Mouse (Mus musculus) CH12.LX (cell line): ENCODE measurements around the gene Fhit.

Experiments used
- CHD1 ChIP-seq: IDR thresholded peaks from 2 replicates; pipeline ENCODE4 v1.6.1; 2012; ENCODE audit warnings: low read depth, low read length, improper control_type of control experiment, inconsistent platforms
- CTCF ChIP-seq, 2 experiments: IDR thresholded peaks in 1 of 2; conservative IDR thresholded peaks in 1 of 2; 2 replicates each; pipeline ENCODE4 v1.5.1; 2011 to 2012; ENCODE audit warnings: low read depth in 2 of 2, low read length in 2 of 2, improper control_type of control experiment in 1 of 2, inconsistent platforms in 1 of 2, mild to moderate bottlenecking in 1 of 2, moderate library complexity in 1 of 2
- EP300 ChIP-seq: IDR thresholded peaks from 2 replicates; pipeline ENCODE4 v1.6.1; 2011; ENCODE audit warnings: low read length, improper control_type of control experiment
- GABPA ChIP-seq: IDR thresholded peaks from 2 replicates; pipeline ENCODE4 v1.6.1; 2012; ENCODE audit warnings: low read depth, low read length, improper control_type of control experiment, inconsistent platforms; ENCODE audit not compliant: insufficient replicate concordance
- JUN ChIP-seq: IDR thresholded peaks from 2 replicates; pipeline ENCODE4 v1.6.1; 2011; ENCODE audit warnings: low read depth, mild to moderate bottlenecking, low read length, improper control_type of control experiment, moderate library complexity; ENCODE audit not compliant: insufficient read depth
- MAX ChIP-seq: IDR thresholded peaks from 2 replicates; pipeline ENCODE4 v1.6.1; 2011; ENCODE audit warnings: low read length, improper control_type of control experiment
- MAZ ChIP-seq: IDR thresholded peaks from 2 replicates; pipeline ENCODE4 v1.6.1; 2012; ENCODE audit warnings: low read depth, mild to moderate bottlenecking, inconsistent platforms, low read length, improper control_type of control experiment, moderate library complexity
- POLR2AphosphoS2 ChIP-seq: IDR thresholded peaks from 2 replicates; pipeline ENCODE4 v1.6.1; 2011; ENCODE audit warnings: low read depth, low read length, improper control_type of control experiment
- RCOR1 ChIP-seq: conservative IDR thresholded peaks from 2 replicates; pipeline ENCODE4 v1.6.1; 2012; ENCODE audit warnings: low read depth, mild to moderate bottlenecking, inconsistent platforms, low read length, improper control_type of control experiment
- SIN3A ChIP-seq: IDR thresholded peaks from 2 replicates; pipeline ENCODE4 v1.6.1; 2012; ENCODE audit warnings: low read length, improper control_type of control experiment, inconsistent platforms
- TCF12 ChIP-seq: IDR thresholded peaks from 2 replicates; pipeline ENCODE4 v1.6.1; 2014; ENCODE audit warnings: low read depth, mild to moderate bottlenecking, inconsistent platforms, low read length, improper control_type of control experiment
- USF1 ChIP-seq: IDR thresholded peaks from 2 replicates; pipeline ENCODE4 v1.6.1; 2014; ENCODE audit warnings: low read depth, mild to moderate bottlenecking, inconsistent platforms, low read length, improper control_type of control experiment
- ZKSCAN1 ChIP-seq: IDR thresholded peaks from 2 replicates; pipeline ENCODE4 v1.6.1; 2012; ENCODE audit warnings: low read depth, inconsistent platforms, low read length, improper control_type of control experiment, borderline replicate concordance
- ZNF384 ChIP-seq: IDR thresholded peaks from 2 replicates; pipeline ENCODE4 v1.6.1; 2012; ENCODE audit warnings: low read depth, low read length, improper control_type of control experiment, inconsistent platforms

- TF ChIP-seq CHD1: no peak
- no peak for TF ChIP-seq TCF12
- TF ChIP-seq USF1: no peak
- no peak for TF ChIP-seq MAZ
- no peak for TF ChIP-seq ZKSCAN1
- TF ChIP-seq GABPA: no peak
- no peak for TF ChIP-seq RCOR1
- no peak for TF ChIP-seq CTCF (conservative IDR thresholded peaks at IDR 0.05 in 1 of 2, IDR thresholded peaks at IDR 0.05 in 1 of 2; ENCODE audit: low read depth in 2 of 2, low read length in 2 of 2)
- TF ChIP-seq MAX: no peak
- TF ChIP-seq JUN: no peak
- TF ChIP-seq EP300: no peak
- TF ChIP-seq SIN3A: no peak
- TF ChIP-seq ZNF384: no peak
- TF ChIP-seq POLR2AphosphoS2: no peak
Measured at GRCm38 (mm10) chr14:10046336-10047122, 1115.3 kb downstream of the Fhit start.
